Mouse (Mus musculus) embryo, embryonic 11 days (tissue): ENCODE results near the gene Mllt10.
A peak's percentile ranks its signal among the peaks of the same experiment; 100 is the strongest.

ENCODE experiments used
- DNase-seq: peaks from one replicate; pipeline ENCODE4 v3.0.0-alpha.2; 2015

The Mllt10 gene

DNA sequence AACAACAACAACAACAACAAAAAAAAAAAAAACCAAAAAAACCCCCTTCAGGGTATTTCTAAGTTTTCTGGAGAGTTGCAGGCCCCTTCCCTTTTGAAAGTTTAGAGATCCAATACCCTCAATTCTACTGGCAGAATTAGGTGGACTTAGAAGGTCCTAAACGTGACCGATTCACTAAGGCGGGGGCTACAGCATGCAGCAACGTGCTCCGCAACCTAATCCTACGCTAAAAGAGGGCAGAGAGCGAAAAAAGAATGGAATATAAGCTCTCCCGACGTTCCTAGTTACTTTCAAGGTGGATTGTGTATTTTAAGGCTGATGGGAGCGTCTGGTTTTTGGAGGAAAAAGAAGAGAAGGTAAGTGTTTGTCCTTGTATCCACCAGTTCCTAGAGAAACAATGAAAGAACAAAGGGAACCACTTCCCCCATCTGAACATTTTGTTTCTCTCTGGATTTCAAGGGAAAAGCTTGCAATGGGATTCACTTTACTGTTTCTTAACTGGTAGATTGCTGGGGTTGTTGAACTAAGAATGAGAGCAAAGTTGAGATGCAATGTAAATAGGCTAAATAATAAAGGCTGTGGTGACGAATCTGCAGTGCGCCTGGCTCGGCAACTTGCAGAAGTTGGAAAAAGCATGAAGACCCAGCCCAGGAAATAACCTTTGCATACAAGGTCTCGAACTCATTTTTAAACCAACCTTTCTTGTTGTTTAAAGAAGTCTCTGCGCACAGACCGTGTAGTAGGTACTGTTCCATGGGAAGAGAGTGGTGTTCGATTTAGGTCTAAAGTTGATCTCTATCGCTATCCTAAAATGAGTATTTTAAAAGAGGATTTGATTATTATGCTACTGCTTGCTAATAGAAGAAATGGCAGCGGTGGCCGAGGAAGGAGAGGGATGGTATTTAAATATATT lies at the start of gene Mllt10:
Gene Mllt10, plus strand, starts transcription at position 222 of the 913 bp plus-strand sequence.
- DNase-seq: peak; percentile 64

DNA sequence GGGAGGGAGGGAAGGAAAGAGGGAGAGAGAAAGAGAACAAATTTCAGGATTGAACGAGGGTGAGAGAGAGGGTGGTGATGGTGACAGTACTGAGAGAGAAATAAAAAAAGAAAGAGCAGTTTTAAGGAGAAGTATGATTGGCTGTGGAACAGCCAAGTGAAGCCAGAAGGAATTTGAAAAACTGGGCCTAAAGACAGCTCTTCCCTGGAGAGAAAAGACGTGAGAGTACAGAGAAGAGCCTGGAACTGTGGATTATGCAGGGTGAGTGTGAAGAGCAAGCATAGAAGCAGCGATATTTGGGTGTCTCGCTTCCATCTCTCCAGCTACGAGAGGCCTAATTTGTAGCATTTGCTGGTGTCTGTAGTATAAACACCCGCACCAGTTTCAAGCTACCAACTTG lies 43.8 kb upstream of the Mllt10 start:
- DNase-seq: no peak

DNA sequence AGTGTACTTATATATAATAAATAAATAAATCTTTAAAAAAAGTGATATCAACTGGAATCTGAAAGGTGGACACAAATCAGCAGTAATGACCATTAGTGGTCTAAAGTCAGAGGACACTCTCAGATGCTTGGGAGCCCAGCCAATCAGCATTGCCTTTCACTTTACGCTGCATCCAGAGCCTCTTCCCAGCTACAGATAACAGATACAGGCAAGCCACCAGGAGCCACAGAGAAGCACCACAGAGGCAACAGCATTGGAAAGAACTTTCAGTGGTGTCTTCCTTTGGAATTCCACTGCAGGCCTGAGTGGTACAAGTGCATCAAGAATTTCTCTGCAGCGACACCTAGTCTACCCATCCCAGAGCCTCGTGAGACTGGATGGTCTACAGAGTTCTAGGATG lies 42.2 kb upstream of the Mllt10 start:
- DNase-seq: no peak

- no peak for DNase-seq
These were observed 39.5 kb upstream of the Mllt10 start for GRCm38 (mm10) chr2:18015581-18015980.

DNA sequence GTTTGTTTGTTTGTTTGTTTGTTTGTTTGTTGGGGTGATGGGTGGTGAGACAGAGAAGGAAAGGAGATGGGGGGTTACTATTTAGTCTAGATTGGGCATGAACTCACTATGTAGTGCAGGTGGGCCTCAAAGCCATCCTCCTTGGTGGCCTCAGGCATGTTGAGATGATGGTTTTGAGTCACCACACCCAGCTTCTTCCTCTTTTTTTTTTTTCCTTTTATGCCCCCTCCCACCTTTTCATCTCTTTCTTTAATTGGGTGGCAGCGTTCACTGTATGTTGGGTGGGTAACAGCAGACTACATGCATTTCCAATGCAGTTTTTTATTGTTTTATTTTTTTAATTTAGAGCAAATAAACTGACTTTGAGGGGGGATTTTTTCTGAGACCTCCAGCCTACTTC lies 38.4 kb upstream of the Mllt10 start:
- no peak for DNase-seq

- no peak for DNase-seq
These were observed 37.7 kb upstream of the Mllt10 start for GRCm38 (mm10) chr2:18017321-18017720.

- no peak for DNase-seq
These were observed 35.9 kb upstream of the Mllt10 start for GRCm38 (mm10) chr2:18019122-18019521.

- no peak for DNase-seq
These were observed 32.2 kb upstream of the Mllt10 start for GRCm38 (mm10) chr2:18022886-18023285.

- peak; percentile 48 for DNase-seq
These were observed 29.9 kb upstream of the Mllt10 start for GRCm38 (mm10) chr2:18025116-18025515.

DNA sequence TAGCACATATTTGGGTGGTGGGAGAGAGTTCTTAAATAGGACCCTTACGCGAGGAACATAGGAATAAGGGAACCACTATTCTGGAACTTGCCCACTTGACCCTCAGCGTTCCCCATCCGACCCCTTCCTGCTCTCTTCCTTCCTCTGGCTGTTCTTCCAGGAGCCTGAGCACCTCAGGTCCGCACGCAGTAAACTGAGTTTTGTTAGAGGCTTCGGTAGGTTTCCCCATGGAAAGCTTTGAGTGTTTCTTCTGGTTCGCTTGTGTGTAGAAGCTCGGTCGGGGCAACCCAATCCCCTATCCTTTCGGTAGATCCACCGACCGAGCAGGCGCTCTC lies 29.3 kb upstream of the Mllt10 start:
- DNase-seq: no peak

- peak; percentile 80 for DNase-seq
These were observed 28.7 kb upstream of the Mllt10 start for GRCm38 (mm10) chr2:18026116-18026947.

DNA sequence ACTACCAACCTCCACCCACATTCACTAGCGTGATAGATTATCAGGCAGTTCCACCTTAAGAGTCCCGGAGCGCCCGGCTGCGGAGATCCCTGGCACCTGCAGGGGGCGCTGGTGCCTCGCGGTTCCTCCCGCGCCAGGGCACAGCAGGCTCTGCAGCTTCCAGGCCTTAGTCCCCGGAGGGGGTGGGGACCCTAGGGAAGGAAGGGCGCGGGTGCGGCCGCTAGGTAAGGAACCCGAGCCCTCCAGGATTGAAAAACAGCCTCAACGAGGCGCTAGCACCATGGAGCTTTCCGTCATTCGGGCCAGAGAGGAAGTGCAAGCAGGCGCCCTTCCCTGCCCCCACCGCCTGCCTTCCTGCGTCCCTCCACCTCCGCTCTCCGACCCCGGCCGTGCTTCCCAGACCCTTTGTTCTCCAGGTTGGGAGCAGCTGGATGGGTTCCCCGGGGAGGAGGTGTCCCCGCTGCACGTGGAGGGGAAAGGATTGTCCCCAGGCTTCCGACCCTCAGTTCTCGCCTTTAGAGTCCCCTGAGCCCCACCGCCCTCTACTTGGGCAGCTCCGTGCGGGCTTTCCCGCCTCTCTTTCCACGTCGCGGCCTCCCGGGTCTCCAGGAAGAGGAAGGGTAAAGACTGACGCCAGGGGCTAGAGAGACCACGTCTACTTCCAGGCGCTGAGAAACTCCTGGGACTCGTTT lies 27.4 kb upstream of the Mllt10 start:
- peak; percentile 98 for DNase-seq

- peak; percentile 88 for DNase-seq
These were observed 26.7 kb upstream of the Mllt10 start for GRCm38 (mm10) chr2:18028140-18029021.

GRCm38 (mm10) chr2:18029656-18030055 lies 25.4 kb upstream of the Mllt10 start:
- peak; percentile 53 for DNase-seq

- peak; percentile 80 for DNase-seq
These were observed 24.5 kb upstream of the Mllt10 start for GRCm38 (mm10) chr2:18030581-18030980.

GRCm38 (mm10) chr2:18031271-18031821 lies 23.7 kb upstream of the Mllt10 start:
- peak; percentile 68 for DNase-seq

- DNase-seq: peak; percentile 93
These were observed 23.1 kb upstream of the Mllt10 start for GRCm38 (mm10) chr2:18031831-18032537.

GRCm38 (mm10) chr2:18032538-18032895 lies 22.5 kb upstream of the Mllt10 start:
- peak; percentile 46 for DNase-seq

DNA sequence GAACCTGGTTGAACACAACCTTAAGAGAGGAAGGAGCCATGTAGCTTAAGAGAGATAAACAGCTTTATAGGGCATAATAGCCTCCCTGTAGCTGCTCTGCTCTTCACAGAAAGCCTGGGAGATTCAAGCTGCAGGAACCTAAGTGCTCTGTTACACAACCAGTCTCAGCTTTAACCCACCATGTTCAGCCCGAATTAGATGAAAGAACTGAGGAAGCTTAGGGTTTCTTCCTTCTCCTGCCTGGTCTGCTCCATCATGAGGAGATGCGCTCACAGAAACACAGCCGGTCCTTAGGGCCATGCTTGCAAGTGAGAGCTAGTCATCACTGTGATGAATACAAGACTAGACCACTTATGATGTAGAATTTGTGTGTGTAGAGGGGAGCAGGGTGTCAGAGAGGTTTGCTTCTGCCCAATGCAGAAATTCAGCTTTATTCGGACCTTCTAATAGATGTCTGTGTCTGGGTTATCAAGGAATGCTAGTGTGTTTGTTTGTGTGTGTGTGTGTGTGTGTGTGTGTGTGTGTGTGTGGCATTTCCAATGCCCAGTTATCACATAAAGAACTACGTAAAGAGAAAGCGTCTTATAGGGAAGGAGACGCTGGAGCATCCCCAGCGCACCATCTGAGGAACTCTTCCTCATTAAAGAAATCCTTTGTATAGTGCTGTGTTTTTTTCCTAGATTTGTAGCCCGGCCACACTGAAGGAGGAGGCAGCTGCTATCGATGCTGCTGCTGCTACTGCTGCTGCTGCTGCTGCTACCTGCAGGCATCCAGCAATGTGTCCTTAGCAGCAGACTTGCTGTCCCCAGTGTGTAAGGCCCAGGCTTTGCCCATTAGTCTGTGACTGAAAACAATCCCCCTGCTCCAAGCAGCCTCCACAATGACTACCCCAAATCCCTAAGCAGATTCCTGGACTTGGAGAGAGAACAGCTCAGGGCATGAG lies 21.6 kb upstream of the Mllt10 start:
- DNase-seq: peak; percentile 48
